Mouse (Mus musculus) T-helper 1 cell (primary cell): ENCODE measurements around the gene Prrx2.

ENCODE experiments used
- in situ Hi-C: fragments of 300-600 bp; cut with MboI, MseI; formaldehyde crosslinking; loops from one replicate; pipeline ENCODE4 v1.15.1; 2025; ENCODE audit warnings: high pct_unique_total_duplicates

Gene Prrx2

GRCm38 (mm10) chr2:30822460-30822859 is 12.3 kb upstream of the Prrx2 start:
- in situ Hi-C loops = loop anchor here (10.0 to 25.0 kb wide), 2 partner anchors 888 to 1185 kb away; partner anchors contain the start of gene Gle1

- in situ Hi-C loops = loop anchor here (10.0 to 25.0 kb wide), 2 partner anchors 889 to 1186 kb away; partner anchors contain the start of gene Gle1
Observed at GRCm38 (mm10) chr2:30823385-30824153, 11.2 kb upstream of the Prrx2 start.

DNA sequence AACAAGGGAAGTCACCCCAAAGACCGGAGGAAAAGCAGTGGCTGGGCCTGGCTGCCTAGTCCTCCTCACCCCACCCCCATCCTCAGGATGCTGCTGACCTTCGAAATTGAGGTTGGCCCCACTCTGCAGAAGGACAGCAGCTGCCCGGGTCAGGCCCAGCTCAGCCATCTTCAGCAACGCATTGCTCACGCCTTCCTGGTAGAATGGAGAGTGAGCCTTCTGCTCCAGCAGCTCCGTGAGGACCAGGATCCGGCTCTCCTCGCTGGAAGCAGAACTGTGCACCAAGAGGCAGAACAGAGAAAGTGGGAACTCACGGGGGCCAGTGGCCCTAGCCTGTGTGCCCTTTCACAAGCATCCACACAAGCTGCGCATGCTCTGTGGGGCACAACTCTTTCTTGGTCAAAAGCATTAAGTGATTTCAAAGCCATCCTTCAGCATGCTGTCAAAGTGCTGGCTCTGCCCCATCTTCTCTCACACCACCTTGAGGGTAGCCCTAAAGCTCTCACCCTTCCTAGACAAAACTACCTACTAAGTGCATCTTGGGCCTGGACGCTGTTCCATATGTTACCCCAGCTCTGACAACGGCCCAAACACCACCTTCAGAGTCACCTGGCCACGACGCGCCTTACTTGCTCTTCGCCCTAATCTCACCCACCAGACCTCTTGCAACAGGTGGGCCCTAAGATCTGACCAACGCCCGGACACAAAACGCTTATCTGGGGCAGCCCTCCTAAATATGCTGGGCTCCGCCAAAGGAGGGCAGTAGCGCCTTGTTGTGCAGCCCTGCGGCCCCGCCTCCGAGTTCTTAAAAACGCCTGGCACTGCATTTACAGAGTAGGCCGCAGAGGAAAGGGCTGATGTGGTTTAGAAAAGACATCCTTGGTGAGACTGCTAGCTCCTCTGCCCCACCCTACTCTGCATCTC is 7.7 kb upstream of the Prrx2 start:
- in situ Hi-C loops = loop anchor here (10.0 kb wide), 1 partner anchor 892 kb away; the partner anchor contains the start of gene Gle1

- in situ Hi-C loops = loop anchor here (10.0 kb wide), 1 partner anchor 893 kb away; the partner anchor contains the start of gene Gle1
Observed at GRCm38 (mm10) chr2:30827749-30828475, 6.9 kb upstream of the Prrx2 start.

DNA sequence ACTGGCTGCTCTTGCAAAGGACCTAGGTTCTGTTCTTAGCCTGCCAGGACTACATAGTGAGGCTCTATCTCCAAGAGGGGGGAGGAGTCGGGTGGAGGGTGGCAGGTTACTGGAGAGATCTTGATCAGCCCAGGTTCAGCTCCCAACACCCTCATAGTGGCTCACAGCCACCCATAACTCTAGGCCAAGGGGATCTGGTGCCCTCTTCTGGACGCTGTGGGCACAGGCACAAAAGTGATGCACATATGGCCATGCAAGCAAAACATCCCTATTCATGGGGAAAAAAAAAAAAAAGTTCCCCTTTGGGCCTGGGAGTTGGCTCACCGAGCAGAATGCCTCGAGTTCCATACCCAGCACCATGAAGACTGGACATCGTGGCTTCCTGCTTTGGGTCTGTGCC is 5.5 kb upstream of the Prrx2 start:
- in situ Hi-C loops = loop anchor here (10.0 kb wide), 1 partner anchor 895 kb away; the partner anchor contains the start of gene Gle1

DNA sequence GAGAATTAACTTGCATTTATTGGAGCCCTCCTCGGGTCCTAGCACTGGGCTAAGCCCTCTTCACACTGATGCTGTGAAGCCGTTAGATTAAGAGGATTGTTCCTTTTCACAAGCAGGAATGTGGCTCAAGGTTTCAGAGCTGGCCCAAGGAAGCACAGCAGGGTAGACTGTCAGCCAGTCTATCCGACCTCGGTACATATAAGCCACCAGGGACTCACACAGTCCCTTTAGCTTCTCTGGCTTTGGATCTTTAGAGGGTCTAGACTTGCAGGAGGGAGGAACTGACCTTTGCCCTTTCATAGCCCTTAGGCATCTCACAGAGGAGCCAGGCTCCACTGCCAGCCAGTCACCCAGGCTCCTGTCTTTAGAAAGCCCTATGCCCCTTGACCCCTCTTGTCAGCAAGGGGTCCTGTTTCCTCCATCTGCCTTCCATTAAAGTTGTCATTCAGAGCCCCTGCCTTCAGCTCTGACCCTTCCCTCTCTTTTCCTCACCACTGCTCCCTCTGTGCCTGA is 4.4 kb upstream of the Prrx2 start, which contains the start of gene Asb6:
Gene Asb6, minus strand, starts transcription at position 51 of the 513 bp plus-strand sequence.
- in situ Hi-C loops = no loop called here

GRCm38 (mm10) chr2:30833644-30834043 is 1.1 kb upstream of the Prrx2 start:
- in situ Hi-C loops = no loop called here

- in situ Hi-C loops = no loop called here
Observed at GRCm38 (mm10) chr2:30836238-30836990, 1.6 kb downstream of the Prrx2 start.

GRCm38 (mm10) chr2:30842615-30843014 is 7.8 kb downstream of the Prrx2 start:
- in situ Hi-C loops = no loop called here

GRCm38 (mm10) chr2:30845152-30846070 is 10.6 kb downstream of the Prrx2 start:
- in situ Hi-C loops = no loop called here

- in situ Hi-C loops = no loop called here
Observed at GRCm38 (mm10) chr2:30846236-30846635, 11.5 kb downstream of the Prrx2 start.

GRCm38 (mm10) chr2:30846723-30847122 is 12.0 kb downstream of the Prrx2 start:
- in situ Hi-C loops = no loop called here

GRCm38 (mm10) chr2:30848184-30848583 is 13.4 kb downstream of the Prrx2 start:
- in situ Hi-C loops = no loop called here

GRCm38 (mm10) chr2:30850581-30850980 is 15.8 kb downstream of the Prrx2 start:
- in situ Hi-C loops = no loop called here

- in situ Hi-C loops = no loop called here
Observed at GRCm38 (mm10) chr2:30852771-30853313, 18.1 kb downstream of the Prrx2 start.

GRCm38 (mm10) chr2:30857076-30857475 is 22.3 kb downstream of the Prrx2 start:
- in situ Hi-C loops = no loop called here

GRCm38 (mm10) chr2:30859782-30860181 is 25.0 kb downstream of the Prrx2 start:
- in situ Hi-C loops = no loop called here

DNA sequence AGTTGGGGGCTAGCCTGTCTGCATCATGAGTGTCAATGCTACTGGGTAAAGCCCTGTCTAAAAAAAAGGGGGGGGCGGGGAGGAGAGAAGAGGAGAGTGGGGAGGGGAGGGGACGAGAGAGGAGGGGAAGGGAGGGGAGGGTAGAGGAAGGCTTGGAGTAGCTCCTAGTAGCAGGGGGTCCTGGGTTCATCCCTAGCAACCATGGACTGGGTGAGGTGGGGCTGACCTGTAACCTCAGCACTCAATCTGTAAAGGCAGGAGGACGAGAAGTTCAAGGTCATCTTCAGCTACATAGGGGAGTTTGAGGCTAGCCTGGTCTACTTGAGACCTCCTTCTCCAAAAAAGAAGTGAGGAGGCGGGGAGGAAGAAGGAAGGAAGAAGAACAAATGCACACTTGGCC is 27.3 kb downstream of the Prrx2 start:
- in situ Hi-C loops = no loop called here

DNA sequence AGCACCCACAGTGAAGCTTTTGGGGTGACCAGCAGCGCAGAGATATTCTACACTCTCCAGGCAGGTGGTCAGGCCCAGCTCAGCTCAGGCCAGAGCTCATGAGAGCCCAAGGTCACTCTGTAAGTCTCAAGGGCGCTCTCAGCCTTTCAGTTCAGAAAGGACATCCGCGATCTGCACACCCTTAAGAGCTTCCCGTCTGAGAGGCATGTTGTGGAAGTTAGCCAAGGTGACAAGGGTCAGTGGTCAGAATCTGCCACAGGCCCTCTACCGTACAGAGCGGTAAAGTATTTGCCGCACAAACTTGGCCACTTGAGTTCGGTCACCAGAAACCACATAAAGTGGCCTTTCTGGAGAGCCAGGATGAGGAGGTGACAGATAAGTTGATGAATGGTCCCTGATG is 28.8 kb downstream of the Prrx2 start:
- in situ Hi-C loops = no loop called here
